Mouse (Mus musculus) brain, embryonic 14.5 days (tissue): Measurements from ENCODE around the gene Vps8.

ENCODE experiments used
- CTCF ChIP-seq: fragments of 200-500 bp; IDR thresholded peaks from 2 replicates; pipeline ENCODE4 v1.5.1; 2012; ENCODE audit warnings: inconsistent platforms, mild to moderate bottlenecking, moderate library complexity, borderline replicate concordance; ENCODE audit not compliant: insufficient read depth, insufficient read length; ENCODE audit errors: extremely low read depth
- POLR2A ChIP-seq: fragments of 200-500 bp; IDR thresholded peaks from 2 replicates; pipeline ENCODE4 v1.6.1; 2012; ENCODE audit warnings: mild to moderate bottlenecking, inconsistent platforms, borderline replicate concordance; ENCODE audit not compliant: poor library complexity, insufficient read depth, insufficient read length, severe bottlenecking; ENCODE audit errors: extremely low read depth

DNA sequence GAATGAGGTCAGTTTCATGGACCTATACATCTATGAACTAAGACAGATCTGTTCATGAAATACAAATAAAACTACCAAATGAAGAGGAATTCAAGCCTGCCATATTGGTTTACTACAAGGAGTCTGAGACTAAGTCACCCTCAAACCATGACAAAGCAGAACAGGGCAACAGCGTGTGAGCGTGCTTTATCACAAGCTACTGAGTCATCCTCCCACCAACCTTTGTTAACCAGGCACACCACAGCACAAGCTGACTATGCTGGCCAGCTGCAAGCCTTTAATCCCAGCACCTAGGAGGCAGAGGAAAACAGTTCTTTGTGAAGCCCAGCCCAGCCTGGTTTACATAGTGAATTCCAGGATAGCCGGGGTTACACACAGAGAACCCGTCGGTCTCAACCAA lies 4.9 kb upstream of the Vps8 start:
- TF ChIP-seq CTCF: no peak
- TF ChIP-seq POLR2A: no peak
